Mouse (Mus musculus): Measurements from ENCODE around the gene Tnfaip8l1. TPM values are rescaled to one million over a fixed set of nuclear protein-coding genes. Genes with fewer than 3 reads are reported as not detected.

Tnfaip8l1 gene
- polyA plus RNA-seq, 1 experiment from 2014 or later, result 7.9 TPM

DNA sequence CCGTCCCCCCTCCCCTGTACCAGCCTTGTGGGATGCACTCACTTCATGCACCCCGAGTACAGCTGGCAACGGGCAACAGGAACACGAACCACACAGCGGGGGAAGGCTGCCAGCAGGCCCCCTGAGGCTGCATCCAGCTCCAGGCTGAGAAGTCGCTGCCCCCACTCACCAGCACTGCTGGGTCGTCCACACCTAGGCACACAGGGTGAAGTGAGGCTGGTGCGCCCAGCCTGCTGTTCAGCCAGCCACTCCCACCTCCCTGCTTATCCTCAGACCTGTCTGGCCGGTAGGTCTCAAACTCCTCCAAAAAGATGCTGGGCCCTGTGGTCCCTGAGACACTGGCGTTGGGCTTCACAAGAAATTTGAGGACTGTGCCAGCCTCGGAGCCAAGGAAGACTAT lies 36.1 kb upstream of the Tnfaip8l1 start:
- Histone ChIP-seq H3K4me1 (replicated peaks) (peaks cover 8% of the 10 kb centered on the region; the same call in 1 of the 2 replicates), H3K4me3 (no peak overlapping the region), H3K9ac (no peak overlapping the region), H3K4me2 (no peak overlapping the region), H3K27ac (no peak overlapping the region), H3K36me3 (peaks cover 87% of the 10 kb centered on the region), H3K9me3 (peaks cover 13% of the 10 kb centered on the region), H3K27me3 (peaks cover 67% of the 10 kb centered on the region)
- 73% methylated on average over 11 of the region's 11 CpGs for WGBS
- ATAC-seq (ENCODE audit: low FRiP score), result no peak

DNA sequence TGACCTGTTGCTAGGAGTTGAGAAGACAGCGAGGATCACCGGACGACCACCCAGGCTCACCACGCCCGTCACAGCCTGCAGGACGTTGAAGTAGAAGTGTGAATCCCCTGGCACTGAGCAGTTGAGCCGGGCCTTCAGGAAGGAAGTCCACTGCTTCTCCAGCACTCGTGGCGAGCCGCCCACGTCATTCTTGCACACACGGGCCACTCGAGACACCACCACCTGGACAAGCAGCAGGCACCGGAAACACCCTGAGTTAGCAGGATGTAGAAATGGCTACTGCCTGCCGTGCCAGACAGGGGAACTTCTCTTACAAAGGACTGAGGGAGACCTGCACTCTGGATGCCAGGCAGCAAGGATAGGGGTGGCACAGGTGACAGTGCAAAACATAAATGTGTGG lies 34.0 kb upstream of the Tnfaip8l1 start:
- peaks cover 47% of the 10 kb centered on the region for H3K27me3 ChIP-seq
- H3K4me3 ChIP-seq, result no peak overlapping the region
- H3K4me2 ChIP-seq, result no peak overlapping the region
- H3K9ac ChIP-seq, result peak overlapping the region; percentile 51; the same call in 1 of the 2 replicates
- H3K9me3 ChIP-seq, result no peaks in the 10 kb centered on the region; the same call in 1 of the 2 replicates
- peaks cover 12% of the 10 kb centered on the region for H3K4me1 ChIP-seq (replicated peaks)
- H3K36me3 ChIP-seq, result peaks cover 82% of the 10 kb centered on the region
- H3K27ac ChIP-seq, result no peak overlapping the region
- WGBS, result 90% methylated on average over 15 of the region's 15 CpGs
- ATAC-seq (ENCODE audit: low FRiP score), result no peak

DNA sequence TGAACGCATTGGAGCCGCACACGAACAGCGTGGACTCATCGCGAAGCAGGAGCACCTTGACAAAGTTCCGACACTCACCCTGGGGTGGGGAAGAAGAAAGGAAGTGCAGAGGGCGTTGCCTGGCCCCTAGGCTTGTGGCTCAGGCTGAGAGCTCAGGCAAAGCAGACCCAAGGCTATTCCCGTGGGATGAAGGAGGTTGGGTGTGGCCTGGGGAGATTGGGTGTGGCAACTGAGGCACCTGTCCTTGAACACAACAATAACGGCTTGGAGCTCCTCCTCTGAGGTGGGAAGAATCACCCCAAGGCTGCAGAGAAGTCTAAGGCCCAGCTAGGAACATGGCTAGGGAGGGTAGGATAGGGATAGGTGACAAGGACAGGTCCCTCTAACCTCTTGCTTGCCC lies 31.1 kb upstream of the Tnfaip8l1 start:
- no peaks in the 10 kb centered on the region for H3K9me3 ChIP-seq
- peaks cover 32% of the 10 kb centered on the region for H3K27me3 ChIP-seq
- H3K36me3 ChIP-seq, result peaks cover 56% of the 10 kb centered on the region
- no peak for ATAC-seq (ENCODE audit: low FRiP score)
- no peak overlapping the region for H3K27ac ChIP-seq
- no peak overlapping the region for H3K9ac ChIP-seq
- WGBS, result 90% methylated on average over 10 of the region's 10 CpGs
- H3K4me1 ChIP-seq (replicated peaks), result peaks cover 28% of the 10 kb centered on the region
- no peak overlapping the region for H3K4me3 ChIP-seq
- H3K4me2 ChIP-seq, result no peak overlapping the region

GRCm38 (mm10) chr17:56131814-56132213 lies 30.5 kb upstream of the Tnfaip8l1 start:
- 41% methylated on average over 7 of the region's 7 CpGs for WGBS
- Histone ChIP-seq H3K4me2 (no peak overlapping the region), H3K9ac (no peak overlapping the region), H3K4me1 (replicated peaks) (peaks cover 32% of the 10 kb centered on the region), H3K9me3 (no peaks in the 10 kb centered on the region), H3K27ac (no peak overlapping the region), H3K36me3 (peaks cover 49% of the 10 kb centered on the region), H3K4me3 (no peak overlapping the region), H3K27me3 (peaks cover 28% of the 10 kb centered on the region)
- ATAC-seq (ENCODE audit: low FRiP score), result 0 out of 2 replicates have a peak, but pooled peaks have one; percentile 25

DNA sequence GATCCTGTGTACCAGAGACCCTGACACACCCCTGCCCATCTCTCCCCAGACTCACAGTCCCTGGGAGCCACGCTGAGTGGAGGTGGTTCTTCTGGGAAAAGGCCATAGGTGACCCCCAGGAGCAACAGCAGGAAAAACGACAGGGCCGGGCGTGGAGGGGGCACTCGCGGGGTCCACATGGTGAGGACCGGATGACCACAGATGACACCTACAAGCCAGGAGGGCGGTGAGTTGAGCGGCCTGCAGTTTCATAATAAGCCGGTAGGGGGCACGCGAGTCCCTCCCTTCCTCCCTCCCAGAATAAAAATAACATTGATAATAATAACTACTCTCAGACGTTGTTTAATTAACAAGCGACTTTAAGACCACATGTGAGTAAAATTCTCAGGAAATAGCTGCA lies 29.6 kb upstream of the Tnfaip8l1 start:
- Histone ChIP-seq H3K27me3 (peaks cover 28% of the 10 kb centered on the region), H3K9ac (no peak overlapping the region), H3K4me3 (no peak overlapping the region), H3K4me1 (replicated peaks) (peaks cover 40% of the 10 kb centered on the region), H3K36me3 (peaks cover 40% of the 10 kb centered on the region), H3K9me3 (no peaks in the 10 kb centered on the region), H3K27ac (no peak overlapping the region), H3K4me2 (no peak overlapping the region)
- ATAC-seq (ENCODE audit: low FRiP score), result no peak
- WGBS, result 7% methylated on average over 14 of the region's 14 CpGs

GRCm38 (mm10) chr17:56133457-56134363 lies 28.6 kb upstream of the Tnfaip8l1 start:
- Histone ChIP-seq H3K9ac (peak overlapping the region; percentile 46; the same call in 1 of the 2 replicates), H3K27ac (peak overlapping the region; percentile 58), H3K9me3 (no peaks in the 10 kb centered on the region), H3K27me3 (peaks cover 32% of the 10 kb centered on the region), H3K4me3 (peak overlapping the region; percentile 16; the same call in 1 of the 2 replicates), H3K36me3 (peaks cover 30% of the 10 kb centered on the region), H3K4me1 (replicated peaks) (peaks cover 51% of the 10 kb centered on the region), H3K4me2 (peak overlapping the region; percentile 44)
- WGBS, result 24% methylated on average over 18 of the region's 21 CpGs
- ATAC-seq (ENCODE audit: low FRiP score), result peak; percentile 18; the same call in 1 of the 2 replicates

GRCm38 (mm10) chr17:56134463-56134971 lies 27.8 kb upstream of the Tnfaip8l1 start:
- peak overlapping the region; percentile 16; the same call in 1 of the 2 replicates for H3K4me3 ChIP-seq

DNA sequence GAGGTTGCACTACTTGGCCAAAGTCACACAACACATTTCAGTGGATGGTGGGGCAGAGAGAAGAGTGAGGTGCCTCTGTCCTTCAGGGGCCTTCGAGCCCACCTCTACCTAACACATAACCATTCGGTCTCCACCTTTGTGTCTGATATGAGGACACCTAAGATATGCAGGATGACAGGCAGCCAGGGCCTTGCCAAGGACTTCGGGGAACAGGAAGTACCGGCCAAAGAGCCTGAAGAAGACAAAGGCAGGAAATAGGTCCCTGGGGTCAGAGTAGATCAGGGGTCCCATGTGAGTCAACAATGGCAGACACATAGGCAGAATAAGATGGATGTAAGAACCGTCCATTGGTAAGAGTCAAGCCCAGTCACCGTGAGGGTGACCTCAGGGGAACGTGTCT lies 25.7 kb upstream of the Tnfaip8l1 start:
- no peak for ATAC-seq (ENCODE audit: low FRiP score)
- Histone ChIP-seq H3K9ac (no peak overlapping the region), H3K27me3 (peaks cover 50% of the 10 kb centered on the region), H3K27ac (no peak overlapping the region), H3K4me2 (no peak overlapping the region), H3K4me3 (no peak overlapping the region), H3K36me3 (peaks cover 1% of the 10 kb centered on the region; the same call in 1 of the 2 replicates), H3K9me3 (no peaks in the 10 kb centered on the region), H3K4me1 (replicated peaks) (peaks cover 71% of the 10 kb centered on the region)
- WGBS, result 88% methylated on average over 7 of the region's 7 CpGs

More at GRCm38 (mm10) chr17:56134463-56134971, 27.8 kb upstream of the Tnfaip8l1 start:
- peaks cover 37% of the 10 kb centered on the region for H3K27me3 ChIP-seq
- peaks cover 22% of the 10 kb centered on the region for H3K36me3 ChIP-seq
- H3K4me2 ChIP-seq, result peak overlapping the region; percentile 44
- 2% methylated on average over 27 of the region's 27 CpGs for WGBS
- 0 out of 2 replicates have a peak overlapping the region, but pooled peaks have one; percentile 29 for H3K9ac ChIP-seq
- H3K4me1 ChIP-seq (replicated peaks), result peaks cover 59% of the 10 kb centered on the region
- no peak for ATAC-seq (ENCODE audit: low FRiP score)
- no peak overlapping the region for H3K27ac ChIP-seq
- H3K9me3 ChIP-seq, result no peaks in the 10 kb centered on the region

DNA sequence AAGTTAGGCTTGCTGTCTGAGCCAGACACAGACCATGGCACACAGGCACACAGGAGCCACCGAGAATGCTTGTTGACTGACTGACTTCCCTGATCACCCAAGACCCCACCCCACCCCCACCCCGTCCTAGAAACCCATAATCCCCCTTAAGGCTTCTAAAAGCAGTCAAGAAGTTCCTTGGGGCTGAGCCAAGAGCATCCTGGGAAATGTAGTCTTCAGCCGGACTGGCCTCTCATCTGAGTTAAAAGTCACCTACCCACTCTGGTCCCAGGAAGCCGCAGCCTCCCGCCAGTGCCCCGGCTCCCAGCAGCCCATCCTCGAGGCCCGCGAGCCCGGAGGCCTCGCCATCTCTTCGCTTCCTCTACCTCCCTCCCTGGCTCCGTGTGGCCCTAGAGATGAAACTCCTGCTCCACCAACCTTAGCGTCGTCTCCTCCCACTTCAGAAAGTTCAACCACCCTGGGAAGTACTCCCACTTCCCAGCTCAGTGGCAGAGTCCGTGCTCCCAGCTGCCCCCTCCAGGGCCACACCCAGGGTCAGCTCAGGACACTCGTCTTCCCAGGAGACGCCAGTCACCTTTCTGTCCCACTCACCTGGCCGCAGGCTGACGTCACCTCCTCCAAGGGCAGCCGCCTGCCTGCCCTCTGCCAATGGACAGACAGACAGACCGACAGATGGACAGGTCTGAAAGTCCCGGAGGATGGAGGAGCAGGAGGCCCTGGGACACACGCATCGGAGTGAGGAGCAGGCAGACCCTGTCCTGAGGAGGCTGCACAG lies 24.3 kb upstream of the Tnfaip8l1 start:
- peaks cover 82% of the 10 kb centered on the region for H3K4me1 ChIP-seq (replicated peaks)
- H3K36me3 ChIP-seq, result no peaks in the 10 kb centered on the region
- no peak overlapping the region for H3K27ac ChIP-seq
- WGBS, result 17% methylated on average over 25 of the region's 25 CpGs
- H3K4me3 ChIP-seq, result peak overlapping the region; percentile 81
- H3K9ac ChIP-seq, result peak overlapping the region; percentile 96
- H3K9me3 ChIP-seq, result no peaks in the 10 kb centered on the region
- H3K4me2 ChIP-seq, result peak overlapping the region; percentile 78
- no peak for ATAC-seq (ENCODE audit: low FRiP score)
- peaks cover 53% of the 10 kb centered on the region for H3K27me3 ChIP-seq

GRCm38 (mm10) chr17:56139355-56139754 lies 22.9 kb upstream of the Tnfaip8l1 start:
- Histone ChIP-seq H3K9ac (peak overlapping the region; percentile 96), H3K4me2 (peak overlapping the region; percentile 78), H3K4me1 (replicated peaks) (peaks cover 69% of the 10 kb centered on the region), H3K9me3 (no peaks in the 10 kb centered on the region), H3K36me3 (no peaks in the 10 kb centered on the region), H3K27me3 (peaks cover 66% of the 10 kb centered on the region), H3K4me3 (peak overlapping the region; percentile 81), H3K27ac (peak overlapping the region; percentile 90)
- 5% methylated on average over 20 of the region's 21 CpGs for WGBS
- peak; percentile 29 for ATAC-seq (ENCODE audit: low FRiP score)

DNA sequence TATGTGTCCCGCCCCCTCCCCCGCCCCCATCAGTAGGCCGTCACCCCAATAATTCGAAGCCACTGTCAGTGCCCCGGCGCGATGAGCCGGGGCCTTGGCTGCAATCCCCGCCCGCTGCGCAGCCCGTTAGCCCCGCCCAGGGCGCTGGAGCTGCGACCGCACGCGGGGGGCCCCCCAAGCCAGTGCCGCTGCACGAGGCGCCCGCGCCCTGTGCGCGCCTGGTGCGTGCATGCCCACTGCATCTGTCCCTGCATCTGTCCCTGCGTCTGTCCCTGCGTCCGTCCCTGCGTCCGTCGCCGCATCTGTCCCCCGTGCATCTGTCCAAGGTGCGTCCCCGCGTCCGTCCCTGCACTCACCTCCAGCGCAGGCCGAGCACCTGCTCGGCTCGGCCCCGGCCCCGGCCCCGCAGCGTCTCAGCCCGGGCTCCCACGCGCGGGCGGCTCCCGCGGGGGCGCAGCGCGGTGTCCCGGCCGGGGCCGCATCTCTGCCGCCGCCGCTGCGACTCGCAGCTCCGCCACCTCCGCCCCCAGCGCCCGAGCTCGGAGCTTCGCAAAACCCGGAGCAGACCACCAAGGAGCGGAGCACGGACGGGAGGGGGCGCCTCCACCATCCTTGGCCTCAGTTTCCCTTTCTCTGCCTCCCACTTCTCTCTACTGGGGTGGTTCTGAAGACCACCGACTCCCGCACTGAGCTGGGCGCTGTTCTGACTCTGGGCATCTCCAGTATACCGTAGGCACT lies 22.2 kb upstream of the Tnfaip8l1 start, which contains the start of gene Sema6b:
Gene Sema6b (minus strand): TSS at position 486 of the 738 bp plus-strand sequence.
- WGBS, result 1% methylated on average over 71 of the region's 79 CpGs
- H3K27me3 ChIP-seq, result peaks cover 68% of the 10 kb centered on the region

More for the DNA sequence above, 22.2 kb upstream of the Tnfaip8l1 start, which contains the start of gene Sema6b:
- peak within 1 kb of the TSS; percentile 96 for H3K9ac ChIP-seq
- peak within 1 kb of the TSS; percentile 78 for H3K4me2 ChIP-seq
- H3K36me3 ChIP-seq, result no peaks in the 10 kb centered on the region
- no peaks in the 10 kb centered on the region for H3K9me3 ChIP-seq
- ATAC-seq (ENCODE audit: low FRiP score), result peak; percentile 43
- peak within 1 kb of the TSS; percentile 81 for H3K4me3 ChIP-seq
- peaks cover 63% of the 10 kb centered on the region for H3K4me1 ChIP-seq (replicated peaks)
- H3K27ac ChIP-seq, result peak within 1 kb of the TSS; percentile 90
